Mouse (Mus musculus) right cerebral cortex, postnatal 4 days (tissue): ENCODE results near the gene Olfr150.
"Not testable (repeated sequence)": the region's sequence is repeated elsewhere in the genome, so short reads cannot be mapped to it uniquely, and the experiment has no call there.

ENCODE experiments used
- DNase-seq: peaks from one replicate; pipeline ENCODE4 v3.0.0-alpha.2; 2022

Gene Olfr150

GRCm38 (mm10) chr9:39730678-39731077 is at the start of gene Olfr150:
TSS of gene Olfr150 (plus strand) at chr9:39730978.
- no peak for DNase-seq

- not testable (repeated sequence) for DNase-seq
Measured at GRCm38 (mm10) chr9:39701123-39701522, 29.7 kb upstream of the Olfr150 start.

- no peak for DNase-seq
Measured at GRCm38 (mm10) chr9:39707017-39707416, 23.8 kb upstream of the Olfr150 start, which contains the start of gene Olfr149. TSS of gene Olfr149 (minus strand) at chr9:39707117.

GRCm38 (mm10) chr9:39708958-39709357 is 21.8 kb upstream of the Olfr150 start:
- no peak for DNase-seq

GRCm38 (mm10) chr9:39711053-39711452 is 19.7 kb upstream of the Olfr150 start, which contains the start of gene Olfr965:
TSS of gene Olfr965 (plus strand) at chr9:39711353.
- DNase-seq, result no peak

- DNase-seq, result no peak
Measured at GRCm38 (mm10) chr9:39740741-39741140, 10.0 kb downstream of the Olfr150 start.

GRCm38 (mm10) chr9:39745949-39746348 is 15.2 kb downstream of the Olfr150 start, which contains the start of gene Olfr967:
TSS of gene Olfr967 (plus strand) at chr9:39746249.
- DNase-seq, result no peak

GRCm38 (mm10) chr9:39746428-39746827 is 15.7 kb downstream of the Olfr150 start:
- DNase-seq, result no peak

GRCm38 (mm10) chr9:39783153-39783552 is 52.4 kb downstream of the Olfr150 start, which contains the start of gene Olfr968:
TSS of gene Olfr968 (minus strand) at chr9:39783253.
- no peak for DNase-seq
